18 mouse cellular contexts compared by ENCODE assay signal in the genomic region with DNA sequence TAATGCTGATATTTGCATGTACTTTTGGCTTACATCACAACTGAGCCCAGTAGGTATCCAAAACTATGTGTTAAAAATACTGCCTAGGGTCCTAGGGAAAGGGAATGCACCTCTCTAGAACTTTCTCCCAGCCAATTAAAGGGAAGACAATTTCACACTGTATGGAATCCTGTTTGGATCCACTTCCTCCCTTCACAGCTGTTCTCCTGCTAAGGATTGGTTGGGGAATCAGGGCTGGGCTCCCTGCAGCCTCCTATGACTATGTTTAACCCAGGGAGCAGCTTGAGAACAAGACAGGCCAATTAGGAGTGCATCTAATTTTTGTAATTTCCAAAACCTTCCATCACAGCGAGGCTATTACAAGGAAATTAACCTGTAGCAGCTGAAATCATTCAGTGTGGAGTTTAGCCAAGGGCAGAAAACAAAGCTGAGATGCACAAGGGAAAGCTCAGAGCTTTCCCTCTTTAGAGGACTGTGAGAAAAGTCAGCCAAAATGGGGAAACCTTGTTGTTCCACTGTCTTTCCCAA.
DNase-seq lines count a peak whose midpoint lies in the region; ATAC-seq and TF ChIP-seq lines count a peak whose summit lies in the region.
"Had no signal": no experiment of that assay in that cellular context is flagged by ENCODE, and none has a peak within 500 bp of the region (broad histone marks: within the 10 kb centered on the region; RNA-seq: fewer than 3 reads in every experiment).

No protein-coding gene starts in this region.

- no peak overlapping the region for H3K27ac ChIP-seq in hindbrain, embryonic 12.5 days
- H3K27ac ChIP-seq in hindbrain, embryonic 10.5 days, result no peak overlapping the region
- no peak overlapping the region for H3K27ac ChIP-seq in hindbrain, embryonic 15.5 days (replicated peaks)
- H3K27ac ChIP-seq in heart, embryonic 11.5 days (ENCODE audit: low read depth, low read length), result no peak overlapping the region
- H3K27ac ChIP-seq: embryonic facial prominence, embryonic 13.5 days; intestine, embryonic 15.5 days; layer of hippocampus, adult 2 months; macrophage had no signal

- no peak for TF ChIP-seq CTCF in brain, embryonic 14.5 days (IDR thresholded peaks at IDR 0.05; ENCODE audit: borderline replicate concordance, extremely low read depth, insufficient read depth, insufficient read length)

- H3K4me2 ChIP-seq in hindbrain, embryonic 12.5 days (replicated peaks), result no peak overlapping the region
- no peak overlapping the region for H3K4me2 ChIP-seq in hindbrain, embryonic 15.5 days
- H3K4me2 ChIP-seq in heart, embryonic 11.5 days, result no peak overlapping the region
- H3K4me2 ChIP-seq: embryonic facial prominence, embryonic 13.5 days; intestine, embryonic 15.5 days had no signal

- WGBS in hindbrain, embryonic 12.5 days, result 62% methylated on average over 1 of the region's 1 CpGs
- 76% methylated on average over 1 of the region's 1 CpGs for WGBS in hindbrain, embryonic 10.5 days
- 32% methylated on average over 1 of the region's 1 CpGs for WGBS in hindbrain, embryonic 15.5 days
- 67% methylated on average over 1 of the region's 1 CpGs for WGBS in heart, embryonic 11.5 days (ENCODE audit: insufficient replicate concordance)

- no peaks in the 10 kb centered on the region for H3K9me3 ChIP-seq in hindbrain, embryonic 12.5 days (replicated peaks)
- H3K9me3 ChIP-seq in hindbrain, embryonic 10.5 days, result no peaks in the 10 kb centered on the region
- no peaks in the 10 kb centered on the region for H3K9me3 ChIP-seq in hindbrain, embryonic 15.5 days
- H3K9me3 ChIP-seq in heart, embryonic 11.5 days (replicated peaks; ENCODE audit: control insufficient read depth, low read length), result no peaks in the 10 kb centered on the region
- H3K9me3 ChIP-seq: embryonic facial prominence, embryonic 13.5 days; intestine, embryonic 15.5 days had no signal

- no peaks in the 10 kb centered on the region for H3K4me1 ChIP-seq in hindbrain, embryonic 12.5 days
- no peaks in the 10 kb centered on the region for H3K4me1 ChIP-seq in hindbrain, embryonic 10.5 days (replicated peaks)
- no peaks in the 10 kb centered on the region for H3K4me1 ChIP-seq in hindbrain, embryonic 15.5 days (replicated peaks)
- H3K4me1 ChIP-seq in heart, embryonic 11.5 days (ENCODE audit: control insufficient read depth, insufficient read depth, low read length), result no peaks in the 10 kb centered on the region
- H3K4me1 ChIP-seq: embryonic facial prominence, embryonic 13.5 days; intestine, embryonic 15.5 days had no signal

- H3K9ac ChIP-seq in hindbrain, embryonic 12.5 days, result no peak overlapping the region
- H3K9ac ChIP-seq in hindbrain, embryonic 15.5 days, result no peak overlapping the region
- H3K9ac ChIP-seq in heart, embryonic 11.5 days (ENCODE audit: low read depth, low read length), result no peak overlapping the region
- H3K9ac ChIP-seq: embryonic facial prominence, embryonic 13.5 days; intestine, embryonic 15.5 days had no signal

- 0 out of 2 replicates have a peak, but pooled peaks have one; percentile 40 for ATAC-seq in hindbrain, embryonic 12.5 days (ENCODE audit: low FRiP score)
- peak; percentile 23; the same call in 1 of the 2 replicates for ATAC-seq in hindbrain, embryonic 15.5 days (ENCODE audit: low FRiP score, low read depth)
- ATAC-seq in heart, embryonic 11.5 days (replicated peaks; ENCODE audit: insufficient number of reproducible peaks, low FRiP score, low TSS enrichment), result no peak
- ATAC-seq: intestine, embryonic 15.5 days had no signal

- H3K4me3 ChIP-seq in hindbrain, embryonic 12.5 days, result no peak overlapping the region
- no peak overlapping the region for H3K4me3 ChIP-seq in hindbrain, embryonic 10.5 days
- no peak overlapping the region for H3K4me3 ChIP-seq in hindbrain, embryonic 15.5 days
- H3K4me3 ChIP-seq in heart, embryonic 11.5 days (ENCODE audit: low read depth, low read length), result no peak overlapping the region
- H3K4me3 ChIP-seq: embryonic facial prominence, embryonic 13.5 days; intestine, embryonic 15.5 days; layer of hippocampus, adult 2 months had no signal

- no peak for TF ChIP-seq POLR2A in brain, embryonic 14.5 days (IDR thresholded peaks at IDR 0.05; ENCODE audit: borderline replicate concordance, extremely low read depth, insufficient read depth, insufficient read length, poor library complexity, severe bottlenecking)

- DNase-seq in hindbrain, embryonic 10.5 days (ENCODE audit: low spot score), result no peak
- DNase-seq in brain, embryonic 14.5 days (ENCODE audit: low read depth), result peak; percentile 61
- DNase-seq in retina, postnatal 7 days (ENCODE audit: low read depth, low spot score), result peak; percentile 6
- DNase-seq in layer of hippocampus, postnatal 36 days, result no peak
- DNase-seq: adrenal gland, postnatal 10 days; cerebellum, adult 8-10 months; heart, postnatal 4 days; kidney, adult 8-10 months; kidney, postnatal 10 days; thymus, adult 2 months; thymus, postnatal 4 days had no signal

- H3K27me3 ChIP-seq in hindbrain, embryonic 12.5 days, result no peaks in the 10 kb centered on the region
- no peaks in the 10 kb centered on the region for H3K27me3 ChIP-seq in hindbrain, embryonic 10.5 days (ENCODE audit: insufficient read depth, poor library complexity, severe bottlenecking)
- no peaks in the 10 kb centered on the region for H3K27me3 ChIP-seq in hindbrain, embryonic 15.5 days
- H3K27me3 ChIP-seq in heart, embryonic 11.5 days (ENCODE audit: control insufficient read depth, insufficient read depth, low read length), result no peaks in the 10 kb centered on the region
- H3K27me3 ChIP-seq: embryonic facial prominence, embryonic 13.5 days; intestine, embryonic 15.5 days had no signal

- no peaks in the 10 kb centered on the region for H3K36me3 ChIP-seq in hindbrain, embryonic 12.5 days
- no peaks in the 10 kb centered on the region for H3K36me3 ChIP-seq in hindbrain, embryonic 10.5 days
- no peaks in the 10 kb centered on the region for H3K36me3 ChIP-seq in hindbrain, embryonic 15.5 days
- H3K36me3 ChIP-seq in heart, embryonic 11.5 days (ENCODE audit: control insufficient read depth, insufficient read depth, low read length), result no peaks in the 10 kb centered on the region
- H3K36me3 ChIP-seq: embryonic facial prominence, embryonic 13.5 days; intestine, embryonic 15.5 days had no signal

Comparison
In these comparisons a context has a peak if more than half of its experiments do, and no peak if none do; other contexts are left out.
1. DNase-seq: peak in brain, embryonic 14.5 days (single experiment) and retina, postnatal 7 days (single experiment); none in hindbrain, embryonic 10.5 days (single experiment) and layer of hippocampus, postnatal 36 days (0 of 2).